Mouse (Mus musculus): ENCODE data around the gene Lamc2. TPM values are rescaled to one million over a fixed set of nuclear protein-coding genes. Genes with fewer than 3 reads are reported as not detected.

Gene Lamc2
- total RNA-seq, 1 experiment from 2014 or later: not detected

- ATAC-seq (replicated peaks; ENCODE audit: insufficient number of reproducible peaks, low FRiP score, low TSS enrichment, poor library complexity, severe bottlenecking): no peak
These were observed 49.6 kb downstream of the Lamc2 start for GRCm38 (mm10) chr1:153136647-153137046.

- ATAC-seq (replicated peaks; ENCODE audit: insufficient number of reproducible peaks, low FRiP score, low TSS enrichment, poor library complexity, severe bottlenecking): no peak
These were observed 52.1 kb downstream of the Lamc2 start for GRCm38 (mm10) chr1:153133865-153134781.

- no peak for ATAC-seq (replicated peaks; ENCODE audit: insufficient number of reproducible peaks, low FRiP score, low TSS enrichment, poor library complexity, severe bottlenecking)
These were observed 56.1 kb downstream of the Lamc2 start for GRCm38 (mm10) chr1:153129992-153130713.

GRCm38 (mm10) chr1:153128780-153129179, 57.5 kb downstream of the Lamc2 start:
- ATAC-seq (replicated peaks; ENCODE audit: insufficient number of reproducible peaks, low FRiP score, low TSS enrichment, poor library complexity, severe bottlenecking): no peak

GRCm38 (mm10) chr1:153127622-153128021, 58.6 kb downstream of the Lamc2 start:
- ATAC-seq (replicated peaks; ENCODE audit: insufficient number of reproducible peaks, low FRiP score, low TSS enrichment, poor library complexity, severe bottlenecking): no peak

GRCm38 (mm10) chr1:153126491-153127381, 59.5 kb downstream of the Lamc2 start:
- no peak for ATAC-seq (replicated peaks; ENCODE audit: insufficient number of reproducible peaks, low FRiP score, low TSS enrichment, poor library complexity, severe bottlenecking)

- no peak for ATAC-seq (replicated peaks; ENCODE audit: insufficient number of reproducible peaks, low FRiP score, low TSS enrichment, poor library complexity, severe bottlenecking)
These were observed 60.7 kb downstream of the Lamc2 start for GRCm38 (mm10) chr1:153125287-153126275.

GRCm38 (mm10) chr1:153124502-153124901, 61.7 kb downstream of the Lamc2 start:
- no peak for ATAC-seq (replicated peaks; ENCODE audit: insufficient number of reproducible peaks, low FRiP score, low TSS enrichment, poor library complexity, severe bottlenecking)

- no peak for ATAC-seq (replicated peaks; ENCODE audit: insufficient number of reproducible peaks, low FRiP score, low TSS enrichment, poor library complexity, severe bottlenecking)
These were observed 63.5 kb downstream of the Lamc2 start for GRCm38 (mm10) chr1:153122764-153123163.

- ATAC-seq (replicated peaks; ENCODE audit: insufficient number of reproducible peaks, low FRiP score, low TSS enrichment, poor library complexity, severe bottlenecking): no peak
These were observed 64.9 kb downstream of the Lamc2 start for GRCm38 (mm10) chr1:153121320-153121719.

- no peak for ATAC-seq (replicated peaks; ENCODE audit: insufficient number of reproducible peaks, low FRiP score, low TSS enrichment, poor library complexity, severe bottlenecking)
These were observed 65.7 kb downstream of the Lamc2 start for GRCm38 (mm10) chr1:153120544-153120943.

- no peak for ATAC-seq (replicated peaks; ENCODE audit: insufficient number of reproducible peaks, low FRiP score, low TSS enrichment, poor library complexity, severe bottlenecking)
These were observed 70.9 kb downstream of the Lamc2 start for GRCm38 (mm10) chr1:153115315-153115714.

- ATAC-seq (replicated peaks; ENCODE audit: insufficient number of reproducible peaks, low FRiP score, low TSS enrichment, poor library complexity, severe bottlenecking): no peak
These were observed 74.7 kb downstream of the Lamc2 start for GRCm38 (mm10) chr1:153111596-153111995.

GRCm38 (mm10) chr1:153109836-153110235, 76.4 kb downstream of the Lamc2 start:
- no peak for ATAC-seq (replicated peaks; ENCODE audit: insufficient number of reproducible peaks, low FRiP score, low TSS enrichment, poor library complexity, severe bottlenecking)

GRCm38 (mm10) chr1:153109346-153109745, 76.9 kb downstream of the Lamc2 start:
- no peak for ATAC-seq (replicated peaks; ENCODE audit: insufficient number of reproducible peaks, low FRiP score, low TSS enrichment, poor library complexity, severe bottlenecking)

- ATAC-seq (replicated peaks; ENCODE audit: insufficient number of reproducible peaks, low FRiP score, low TSS enrichment, poor library complexity, severe bottlenecking): no peak
These were observed 78.4 kb downstream of the Lamc2 start for GRCm38 (mm10) chr1:153107866-153108265.

GRCm38 (mm10) chr1:153104804-153105203, 81.4 kb downstream of the Lamc2 start:
- no peak for ATAC-seq (replicated peaks; ENCODE audit: insufficient number of reproducible peaks, low FRiP score, low TSS enrichment, poor library complexity, severe bottlenecking)

- ATAC-seq (replicated peaks; ENCODE audit: insufficient number of reproducible peaks, low FRiP score, low TSS enrichment, poor library complexity, severe bottlenecking): no peak
These were observed 83.1 kb downstream of the Lamc2 start for GRCm38 (mm10) chr1:153103186-153103554.

Data from monocyte, adult 5-6 weeks (primary cell).